Comparison of ENCODE assay signal across 23 mouse cellular contexts in genomic region chr2:51457717-51458116, GRCm38 (mm10).
"Had no signal": no experiment of that assay in that cellular context is flagged by ENCODE, and none has a peak within 500 bp of the region (broad histone marks: within the 10 kb centered on the region; RNA-seq: fewer than 3 reads in every experiment).

No protein-coding gene starts in this region.

- H3K27ac ChIP-seq: heart, embryonic 13.5 days; heart, embryonic 15.5 days; hindbrain, embryonic 13.5 days; hindbrain, embryonic 15.5 days; hindbrain, postnatal 0 days; kidney, embryonic 15.5 days; kidney, postnatal 0 days; layer of hippocampus, adult 2 months; limb, embryonic 10.5 days; limb, embryonic 12.5 days; liver, embryonic 13.5 days had no signal

- H3K4me3 ChIP-seq: heart, embryonic 13.5 days; heart, embryonic 15.5 days; hindbrain, embryonic 13.5 days; hindbrain, embryonic 15.5 days; kidney, embryonic 15.5 days; layer of hippocampus, adult 2 months; limb, embryonic 10.5 days; limb, embryonic 12.5 days; liver, embryonic 13.5 days had no signal

- H3K9me3 ChIP-seq: heart, embryonic 15.5 days; hindbrain, embryonic 13.5 days; hindbrain, embryonic 15.5 days; kidney, embryonic 15.5 days; limb, embryonic 10.5 days; limb, embryonic 12.5 days; liver, embryonic 13.5 days had no signal

- DNase-seq: forebrain, postnatal 0 days; gastrocnemius, postnatal 14 days; gastrocnemius, postnatal 36 days; heart, adult 18-20 months; heart, postnatal 14 days; heart, postnatal 36 days; kidney, adult 11 months; kidney, adult 2 months; kidney, adult 9 months; kidney, postnatal 14 days; kidney, postnatal 36 days; liver; liver, embryonic 13.5 days had no signal

- H3K27me3 ChIP-seq: heart, embryonic 13.5 days; heart, embryonic 15.5 days; hindbrain, embryonic 13.5 days; hindbrain, embryonic 15.5 days; kidney, embryonic 15.5 days; limb, embryonic 12.5 days; liver, embryonic 13.5 days had no signal

- H3K36me3 ChIP-seq: heart, embryonic 13.5 days; heart, embryonic 15.5 days; hindbrain, embryonic 13.5 days; hindbrain, embryonic 15.5 days; kidney, embryonic 15.5 days; limb, embryonic 10.5 days; limb, embryonic 12.5 days; liver, embryonic 13.5 days had no signal

- H3K4me1 ChIP-seq: heart, embryonic 15.5 days; hindbrain, embryonic 13.5 days; hindbrain, embryonic 15.5 days; kidney, embryonic 15.5 days; limb, embryonic 10.5 days; limb, embryonic 12.5 days; liver, embryonic 13.5 days had no signal
